Mouse (Mus musculus) heart, adult 9 months (tissue): ENCODE results near the gene Alpl.

ENCODE experiments used
- DNase-seq, 2 experiments: peaks; one replicate each; pipeline ENCODE4 v3.0.0; 2022; ENCODE audit warnings: low spot score in 2 of 2

The Alpl gene

DNA sequence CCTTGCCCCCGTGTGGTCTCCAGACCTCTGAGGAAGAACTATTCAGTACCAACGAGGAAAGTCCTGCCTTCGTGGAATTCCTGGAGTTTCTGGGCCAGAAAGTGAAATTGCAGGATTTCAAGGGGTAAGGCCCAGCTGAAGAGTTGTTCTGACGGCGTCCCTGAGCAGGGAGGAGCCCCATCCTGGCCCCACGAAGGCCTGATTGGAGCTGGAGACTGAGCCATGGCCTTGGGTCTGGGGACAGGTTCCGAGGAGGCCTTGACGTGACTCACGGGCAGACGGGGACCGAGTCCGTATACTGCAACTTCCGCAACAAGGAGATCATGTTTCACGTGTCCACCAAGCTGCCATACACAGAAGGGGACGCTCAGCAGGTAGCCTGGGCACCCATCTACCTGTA, 78.5 kb downstream of the Alpl start:
- DNase-seq = no peak

DNA sequence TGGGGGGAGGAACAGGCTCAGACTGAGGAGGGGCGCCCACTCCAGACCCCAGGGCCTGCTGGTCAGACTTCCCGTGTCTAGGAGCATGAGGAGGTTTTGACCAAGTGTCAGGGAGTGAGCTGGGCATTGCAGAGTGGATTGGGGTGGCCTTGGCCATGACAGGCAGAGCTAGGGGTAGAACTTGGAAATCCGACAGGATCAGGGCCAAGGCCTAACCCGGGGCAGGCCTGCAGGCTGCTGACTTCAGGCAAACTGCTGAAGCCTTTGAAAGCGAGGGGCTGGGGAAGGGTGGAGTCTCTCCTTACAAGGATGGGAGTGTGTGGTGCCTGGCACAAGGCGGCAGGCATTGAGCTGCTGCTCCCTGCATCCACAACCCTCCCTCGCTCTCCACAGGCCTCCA, 79.2 kb downstream of the Alpl start:
- DNase-seq = no peak

DNA sequence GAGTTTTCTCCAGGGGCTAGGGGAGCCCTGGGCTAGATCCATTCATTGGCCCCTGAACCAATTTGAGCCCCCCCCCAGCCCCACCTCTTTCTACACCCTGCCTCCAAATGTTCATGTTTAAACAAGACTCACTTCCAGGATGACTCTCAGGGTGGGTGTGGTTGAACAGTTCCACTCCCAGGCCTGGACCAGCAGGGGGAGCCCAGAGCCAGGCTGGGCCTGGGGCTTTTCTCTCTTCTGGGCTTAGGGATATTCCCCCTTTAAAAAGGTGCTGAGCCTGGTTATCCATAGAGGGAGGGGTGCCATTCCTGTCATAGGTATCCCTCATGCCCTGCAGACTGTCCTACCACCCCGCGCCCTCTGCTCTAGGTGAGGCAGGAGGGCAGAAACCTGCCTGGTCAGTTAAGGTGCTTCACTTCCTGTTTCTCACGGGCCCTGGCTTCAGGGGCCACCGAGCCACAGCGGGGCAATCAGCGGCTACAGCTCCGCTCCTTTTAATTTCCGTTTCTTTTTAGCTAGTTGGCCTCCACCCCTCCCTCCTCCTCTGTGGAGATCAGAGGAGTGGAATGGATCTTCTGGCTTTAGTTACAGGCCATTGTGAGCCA, 82.1 kb downstream of the Alpl start:
- no peak for DNase-seq

DNA sequence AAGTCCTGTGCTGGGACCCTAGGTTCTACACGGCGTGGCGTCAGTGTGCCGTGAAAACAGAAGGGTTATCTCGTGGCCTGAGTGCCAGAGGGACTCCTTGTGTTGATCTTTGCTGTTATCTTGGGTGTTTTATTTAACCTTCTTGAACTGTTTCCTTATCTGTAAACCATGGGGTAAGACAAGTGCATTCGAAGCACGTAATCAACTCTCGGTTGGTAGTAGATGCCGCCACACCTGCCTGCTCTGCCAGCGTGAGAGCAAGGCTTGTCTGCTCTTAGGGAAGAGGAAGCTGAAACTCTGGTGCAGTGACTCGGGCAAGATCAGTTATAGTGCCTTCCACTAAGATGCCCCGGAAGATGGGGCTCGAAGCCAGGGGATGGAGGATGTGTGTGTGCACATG, 83.2 kb downstream of the Alpl start:
- DNase-seq = no peak

DNA sequence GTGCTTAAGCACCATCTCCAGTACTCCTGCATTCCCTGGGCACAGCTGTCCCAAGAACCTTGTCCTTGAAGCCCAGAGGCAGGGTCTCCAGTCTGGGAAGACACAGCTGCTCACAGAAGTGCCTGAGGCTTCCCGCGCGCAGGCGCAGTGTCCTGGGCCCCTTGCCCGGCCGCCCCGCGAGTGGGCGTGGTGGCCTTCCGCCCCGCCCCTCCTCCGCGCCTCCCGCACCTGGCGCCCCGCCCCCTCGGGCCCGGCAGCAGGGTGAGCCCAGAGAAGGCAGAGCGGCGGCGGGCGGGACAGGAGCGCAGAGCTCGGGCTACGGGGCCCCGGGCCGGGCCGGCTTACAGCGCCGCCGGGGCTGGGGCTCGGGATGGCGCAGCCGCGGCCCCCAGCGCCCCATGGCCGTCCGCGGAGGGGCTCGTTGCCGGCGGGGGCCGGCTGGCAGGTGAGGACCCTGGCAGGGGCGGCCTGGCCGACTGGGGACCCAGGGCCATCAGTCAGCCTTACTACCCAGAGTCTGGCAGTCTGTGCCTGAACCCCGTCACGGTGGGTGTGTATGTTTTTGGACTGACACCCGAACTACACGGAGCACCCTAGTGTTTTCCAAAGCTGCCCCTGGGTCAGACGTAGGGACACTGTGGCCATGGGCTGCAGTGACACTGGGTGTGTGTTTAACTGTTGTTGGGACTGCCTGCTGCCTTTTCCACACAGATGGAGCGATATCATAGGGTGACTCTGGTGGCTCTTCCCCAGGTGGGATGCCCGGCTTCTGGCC, 88.8 kb downstream of the Alpl start:
- peak; percentile 58 to 73 for DNase-seq

DNA sequence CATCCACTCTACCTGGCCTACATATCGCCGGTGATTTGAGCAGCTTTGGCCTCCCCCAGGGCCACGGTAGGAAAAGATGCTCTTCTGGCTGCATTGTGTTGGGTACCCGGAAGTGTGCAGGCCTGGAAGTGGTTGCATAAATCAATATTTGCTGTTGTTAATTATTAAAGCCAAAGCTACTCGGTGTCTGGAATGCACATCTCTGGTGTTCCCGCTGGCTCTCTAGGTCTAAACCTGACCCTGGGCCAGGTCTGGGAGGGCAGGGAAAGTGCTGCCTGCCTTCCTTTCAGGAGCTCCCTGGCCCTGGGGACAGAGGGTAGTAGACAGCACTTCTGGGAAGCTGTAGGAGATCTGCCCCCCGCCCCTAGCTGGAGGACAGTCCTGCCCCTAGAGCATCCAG, 89.7 kb downstream of the Alpl start:
- no peak for DNase-seq

DNA sequence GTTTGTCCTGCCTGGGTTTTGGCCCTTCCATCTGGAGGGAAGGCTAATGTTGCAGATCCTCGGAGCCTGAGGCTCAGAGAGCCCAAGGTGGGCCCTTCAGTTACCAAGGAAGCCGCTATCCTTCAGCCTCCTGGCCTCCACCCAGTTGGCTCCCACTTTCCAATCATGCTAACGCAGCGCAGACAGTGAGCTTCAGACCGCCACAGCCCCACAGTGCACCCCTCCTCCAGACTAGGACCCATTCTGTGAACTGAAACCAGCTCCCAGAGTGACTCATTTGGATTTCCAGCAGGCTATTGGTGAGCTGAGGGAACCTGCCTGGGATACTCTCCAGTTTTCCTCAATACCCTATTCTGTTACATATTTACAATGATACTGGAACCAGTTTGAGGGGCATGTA, 90.8 kb downstream of the Alpl start:
- DNase-seq = no peak

DNA sequence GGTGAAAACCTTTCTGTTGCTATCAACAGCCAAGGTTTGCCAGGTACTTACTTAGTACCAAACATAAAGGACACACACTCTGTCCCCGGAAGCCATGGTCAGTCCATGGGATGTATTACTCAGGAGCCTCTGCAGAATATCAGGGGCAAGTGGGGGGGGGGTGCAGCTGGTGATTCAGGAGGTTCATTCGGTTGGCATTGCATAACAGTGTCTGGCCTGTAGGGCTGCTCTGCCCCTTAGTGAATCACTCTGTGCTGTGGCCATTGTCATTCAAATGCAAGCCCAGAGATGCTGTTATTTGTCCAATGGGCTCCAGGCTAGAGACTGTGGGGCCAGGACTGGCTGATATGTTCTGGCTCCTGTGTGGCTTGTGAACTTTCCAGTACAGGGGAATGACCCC, 91.6 kb downstream of the Alpl start:
- DNase-seq = no peak

DNA sequence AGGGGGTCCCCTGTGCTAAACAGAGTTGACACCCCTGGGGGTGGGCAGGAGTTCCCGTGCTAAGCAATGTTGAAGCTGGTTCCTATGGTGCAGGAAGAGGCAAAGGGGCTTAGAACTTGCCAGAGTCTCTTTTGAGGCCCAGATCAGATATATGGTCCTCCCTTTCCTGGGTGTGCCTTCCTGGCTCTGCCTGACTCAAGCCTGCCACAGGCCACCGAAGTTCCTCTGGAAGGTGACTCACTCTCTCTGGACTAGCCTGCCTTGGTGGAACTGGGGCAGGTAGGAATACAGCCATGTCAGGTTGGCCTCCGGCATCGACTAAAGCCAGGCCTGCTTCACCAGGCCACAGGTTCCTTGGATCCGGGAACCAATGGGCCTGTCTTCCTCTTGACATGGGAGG, 93.1 kb downstream of the Alpl start:
- no peak for DNase-seq

DNA sequence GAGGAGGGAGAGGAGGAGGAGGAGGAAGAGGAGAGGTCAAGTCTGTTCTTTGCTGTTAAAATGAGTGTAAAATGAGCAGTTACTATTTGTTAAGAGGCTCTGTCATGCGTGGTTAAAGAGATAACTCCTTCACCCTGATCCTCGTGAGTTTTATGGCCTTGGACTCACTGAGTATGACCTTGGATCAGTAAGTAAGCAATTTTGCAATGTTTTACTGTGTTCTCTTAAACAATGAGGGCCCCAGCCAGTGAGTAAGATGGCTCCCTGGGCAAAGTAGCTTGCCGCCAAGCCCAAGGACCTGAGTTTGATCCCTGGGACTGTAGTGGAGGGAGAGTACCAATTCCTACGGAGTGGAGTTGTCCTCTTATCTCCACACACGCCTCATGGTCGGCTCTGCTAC, 95.2 kb downstream of the Alpl start:
- DNase-seq = no peak

DNA sequence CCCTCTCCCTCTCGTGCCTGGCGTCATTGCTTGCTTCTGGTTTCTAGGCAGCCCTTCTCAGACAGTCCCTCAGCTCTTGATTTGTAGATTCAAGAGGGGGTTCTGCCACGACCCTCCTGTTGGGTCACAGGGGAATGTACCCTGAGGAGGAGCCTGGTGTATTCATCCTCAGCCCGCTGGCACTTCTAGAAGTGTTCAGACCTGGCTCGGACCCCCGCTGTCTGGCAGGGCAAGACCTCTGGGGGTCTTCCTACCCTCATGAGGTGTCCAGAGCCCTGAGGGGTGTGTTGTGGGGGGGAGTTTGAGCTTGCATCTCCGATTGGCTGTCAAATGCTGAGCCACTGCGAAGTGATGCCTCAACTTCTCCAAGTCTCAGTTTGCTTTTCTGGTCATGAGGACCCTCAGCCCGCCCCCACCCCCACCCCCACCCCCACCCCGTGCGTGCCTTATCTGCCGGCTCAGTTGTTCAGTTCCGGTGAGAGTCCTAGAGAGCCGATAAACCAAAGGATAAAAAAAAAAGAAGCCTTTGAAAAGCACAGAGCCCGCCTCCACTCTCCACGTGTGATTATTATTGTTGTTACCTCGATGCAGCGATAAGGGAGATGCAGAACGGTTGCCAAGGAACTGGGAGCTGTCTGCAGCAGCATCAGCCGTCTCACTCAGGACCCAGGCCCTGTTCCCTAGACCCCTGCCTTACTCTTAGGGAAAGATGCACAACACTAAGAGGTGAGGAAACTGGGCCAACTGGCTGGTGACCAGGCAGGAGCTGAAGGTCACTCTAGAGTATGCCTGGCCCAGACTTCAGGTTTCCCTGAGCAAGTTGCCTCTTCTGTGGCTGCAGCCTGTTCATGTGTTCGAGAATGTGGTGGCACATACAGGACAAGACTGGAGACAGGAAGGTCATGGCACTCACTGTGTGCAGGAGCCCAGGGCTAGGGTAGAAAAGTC, 96.6 kb downstream of the Alpl start:
- DNase-seq = no peak

DNA sequence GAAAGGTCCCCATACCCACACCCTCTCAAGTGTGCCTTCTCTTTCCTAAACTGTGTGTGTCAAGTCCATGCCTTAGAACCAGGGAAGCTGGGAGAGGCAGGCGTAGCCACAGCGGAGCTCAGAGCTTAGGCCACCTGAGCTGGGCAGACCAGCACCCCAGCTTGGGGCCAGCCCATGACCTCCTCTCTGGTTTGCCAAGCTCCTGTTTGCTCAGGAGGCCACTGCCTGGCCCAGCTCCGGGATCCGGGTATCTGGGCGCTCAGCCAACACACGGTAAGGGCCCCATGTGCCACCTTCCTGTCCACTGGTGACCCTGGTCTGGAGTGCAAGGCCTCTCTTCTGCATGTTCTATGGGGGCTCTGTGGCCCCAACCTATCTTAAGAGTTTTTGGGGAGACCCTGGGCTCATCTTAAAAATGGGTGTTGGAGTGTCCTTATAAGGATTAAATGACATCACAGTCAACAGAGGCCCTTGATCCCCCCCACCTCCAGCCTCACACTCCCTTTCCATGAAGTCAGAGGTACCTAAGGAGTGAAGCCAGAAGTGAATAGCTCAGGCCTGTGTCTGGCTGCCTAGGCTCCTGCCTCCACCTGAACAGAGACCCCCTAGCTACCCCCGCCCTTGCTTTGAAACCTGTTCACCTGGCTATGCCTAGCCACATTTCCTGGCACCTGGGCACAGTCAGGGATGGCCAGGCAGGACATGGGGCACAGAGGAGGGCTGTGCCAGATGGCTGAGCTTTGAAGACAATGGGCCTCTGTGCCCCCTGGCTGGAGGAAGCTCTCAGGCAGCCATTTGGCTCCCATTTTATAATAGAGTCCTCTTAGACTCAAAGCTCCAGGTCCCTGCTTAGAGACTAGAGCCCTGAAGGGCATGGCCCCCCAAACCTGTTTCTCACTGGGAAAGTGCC, 97.9 kb downstream of the Alpl start:
- no peak for DNase-seq

DNA sequence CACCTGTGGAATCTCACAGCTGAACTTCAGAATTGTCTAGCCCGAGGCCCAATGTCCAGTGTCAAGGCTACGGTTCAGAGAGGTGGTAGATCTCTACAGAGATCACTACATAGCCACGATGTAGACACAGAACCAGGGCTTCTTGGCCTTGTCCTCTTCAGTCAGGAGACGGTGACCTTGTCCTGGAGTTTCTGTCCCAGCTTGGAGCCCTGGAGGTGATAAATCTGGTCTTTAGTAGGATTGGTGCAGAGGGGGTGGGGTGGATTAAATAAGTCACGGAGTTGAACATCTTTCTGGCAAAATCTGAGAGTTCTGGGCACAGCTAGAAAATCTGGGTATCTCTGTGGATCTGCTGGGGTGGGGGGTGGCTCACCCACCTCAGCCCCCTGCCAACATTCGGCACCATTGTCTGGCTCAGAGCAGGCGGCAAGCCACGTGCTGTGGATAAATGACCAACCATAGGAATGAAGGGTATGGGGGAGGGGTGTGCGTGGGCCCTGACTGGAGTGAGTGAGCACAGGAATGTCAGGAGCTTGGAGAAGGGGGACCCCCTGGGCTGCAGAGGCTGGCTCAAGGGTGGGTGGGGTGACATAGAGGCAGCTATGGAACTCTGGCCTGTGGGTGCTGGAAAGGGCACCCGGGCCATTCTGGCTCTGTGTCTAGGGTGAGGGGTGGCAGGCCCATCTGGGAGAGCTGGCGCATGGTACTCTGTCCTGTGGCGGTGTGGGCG, 98.9 kb downstream of the Alpl start:
- no peak for DNase-seq

DNA sequence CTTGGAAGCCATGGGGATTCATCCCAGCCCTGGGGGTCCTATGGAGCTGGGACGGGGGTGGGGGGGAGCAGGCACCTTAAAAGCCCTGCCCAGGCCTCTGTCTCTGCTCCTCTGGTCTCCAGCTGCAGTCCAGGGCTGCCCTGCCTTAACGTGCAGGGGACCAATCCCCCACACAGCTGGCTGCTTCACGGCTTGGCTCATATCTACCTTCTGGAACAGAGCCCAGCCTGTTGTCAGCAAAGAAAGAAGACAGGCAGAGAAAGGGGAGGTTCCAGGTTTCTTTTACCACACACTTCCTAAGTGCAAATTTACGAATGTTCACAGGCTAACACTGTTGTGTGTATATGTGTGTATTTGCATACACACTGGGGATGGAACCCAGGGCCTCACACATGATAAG, 100.3 kb downstream of the Alpl start:
- no peak for DNase-seq

DNA sequence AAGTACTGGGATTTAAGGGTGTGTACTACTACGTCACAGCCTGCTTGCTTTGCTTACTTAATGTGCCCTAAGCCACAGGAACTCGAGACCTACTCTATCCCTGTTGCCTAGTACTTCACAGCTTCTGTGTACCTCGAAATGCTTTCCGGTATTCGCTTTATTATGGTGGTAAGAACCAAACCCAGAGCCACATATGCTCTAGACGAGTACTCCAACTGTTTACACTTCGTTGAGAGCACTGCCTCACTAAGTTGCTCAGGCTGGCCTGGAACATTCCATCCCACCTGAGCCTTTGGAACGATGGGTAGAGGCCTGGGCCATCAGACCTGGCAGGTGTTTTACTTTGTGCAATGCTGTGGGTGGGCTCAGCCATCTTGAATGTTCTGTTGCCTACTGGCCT, 100.9 kb downstream of the Alpl start:
- no peak for DNase-seq

DNA sequence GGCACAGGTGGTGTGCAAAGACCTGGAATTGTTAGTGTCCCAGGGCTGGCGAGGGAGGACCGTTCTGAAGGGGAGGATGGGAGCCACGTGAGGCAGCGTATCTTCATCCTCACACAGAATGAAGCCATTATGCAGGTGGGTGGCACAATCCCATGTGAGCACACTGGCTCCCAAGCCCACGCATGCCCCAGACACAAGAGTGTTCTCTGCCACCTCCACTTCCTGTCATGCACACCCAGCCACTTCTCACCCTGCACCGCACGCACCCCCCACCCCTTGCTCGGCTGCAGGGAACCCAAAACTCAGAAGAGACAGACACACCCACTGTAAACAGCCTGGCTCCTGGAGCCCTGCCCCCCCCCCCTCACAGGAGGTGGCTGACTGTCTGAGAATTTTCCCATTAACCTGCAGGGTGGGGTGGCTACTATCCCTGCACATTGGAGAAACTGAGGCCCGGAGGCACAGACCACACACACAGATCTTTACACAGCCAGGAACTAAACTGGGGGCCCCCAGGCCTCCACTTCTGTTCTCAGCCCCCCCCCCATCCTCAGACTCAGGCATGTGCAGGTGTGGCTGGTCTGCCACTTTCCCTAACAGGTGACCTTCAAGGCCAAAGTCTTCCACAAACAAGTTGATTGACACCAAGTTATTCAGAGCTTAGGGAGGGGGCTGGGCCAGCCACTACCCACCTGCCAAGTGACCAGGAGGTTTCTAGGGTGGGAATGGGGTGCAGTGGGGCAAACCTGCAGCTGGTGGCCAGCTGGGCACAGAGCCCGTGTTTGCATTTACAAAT, 103.9 kb downstream of the Alpl start:
- no peak for DNase-seq
